In genomic region chr6:97832501-97832900, GRCm38 (mm10) we compare ENCODE assay signal across 12 mouse cellular contexts. TPM values are rescaled to one million over a fixed set of nuclear protein-coding genes. Genes with fewer than 3 reads are reported as not detected.
DNase-seq lines count a peak whose midpoint lies in the region.
"Had no signal": no experiment of that assay in that cellular context is flagged by ENCODE, and none has a peak within 500 bp of the region (broad histone marks: within the 10 kb centered on the region; RNA-seq: fewer than 3 reads in every experiment).

No protein-coding gene starts in this region.

- peak; percentile 31 for DNase-seq in adrenal gland, adult 2 months
- no peak for DNase-seq in adrenal gland, postnatal 4 days (ENCODE audit: low spot score in 2 of 2)
- DNase-seq in adrenal gland, postnatal 14 days, result peak; percentile 38
- no peak for DNase-seq in adrenal gland, postnatal 25 days
- peak; percentile 35 to 42 for DNase-seq in adrenal gland, postnatal 36 days
- no peak for DNase-seq in lung, postnatal 4 days
- DNase-seq: cerebellum, adult 11-12 months; cerebellum, adult 2 months; cerebellum, adult 9-10 months; cerebellum, postnatal 10 days; cerebellum, postnatal 25 days; forebrain, postnatal 0 days had no signal

RNA-seq across cellular contexts. Expression of gene Mitf, which starts 25.6 kb away (rescaled TPM):
- 1 to 10 TPM; 8.6 to 8.8 TPM for total RNA-seq in adrenal gland, adult 2 months (2021)
- polyA plus RNA-seq in adrenal gland, adult 2 months (2012; rRNA removed), result 3.3 and 4.1 TPM in 2 replicates
- 1 to 10 TPM; 5.9 to 6.9 TPM for total RNA-seq in adrenal gland, postnatal 4 days (2021)
- total RNA-seq in adrenal gland, postnatal 14 days (2021), result 5.3 and 8.2 TPM in 2 replicates
- 7.6 and 9.3 TPM in 2 replicates for total RNA-seq in adrenal gland, postnatal 25 days (2021)
- total RNA-seq in adrenal gland, postnatal 36 days (2021), result 10 to 100 TPM in 1 of 2 experiments, 1 to 10 TPM in 1; 9.4 to 10.2 TPM

Comparison
In these comparisons a context has a peak if more than half of its experiments do, and no peak if none do; other contexts are left out.
1. DNase-seq: peak in adrenal gland, adult 2 months (single experiment), adrenal gland, postnatal 14 days (single experiment) and adrenal gland, postnatal 36 days (2 of 2); none in adrenal gland, postnatal 4 days (0 of 2), adrenal gland, postnatal 25 days (single experiment) and lung, postnatal 4 days (0 of 2).